Comparison of ENCODE assay signal across 19 mouse cellular contexts in the genomic region with DNA sequence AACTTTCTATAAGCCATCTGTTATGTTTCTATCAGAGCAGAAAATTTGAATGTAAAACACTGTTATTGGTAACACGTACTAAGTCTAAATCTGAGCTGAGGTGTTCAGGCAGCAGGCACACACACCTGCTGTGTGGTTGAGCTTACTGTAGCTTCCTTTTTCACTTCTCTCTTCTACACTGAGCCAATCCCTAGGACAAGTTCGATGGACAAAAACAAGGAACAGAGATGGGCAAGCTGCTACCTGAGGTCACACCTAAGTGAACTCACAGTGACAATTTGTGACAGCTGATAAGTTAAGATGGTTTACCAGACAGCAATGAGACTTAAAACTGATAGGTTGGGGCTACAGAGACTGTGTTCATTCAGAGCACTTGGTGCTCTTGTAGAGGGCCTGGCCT.
"Had no signal": no experiment of that assay in that cellular context is flagged by ENCODE, and none has a peak within 500 bp of the region (broad histone marks: within the 10 kb centered on the region; RNA-seq: fewer than 3 reads in every experiment).

No protein-coding gene starts in this region.

- H3K27me3 ChIP-seq: limb, embryonic 12.5 days; limb, embryonic 15.5 days; liver, embryonic 15.5 days; lung, embryonic 15.5 days; neural tube, embryonic 13.5 days; stomach, embryonic 15.5 days had no signal

- H3K9me3 ChIP-seq: limb, embryonic 12.5 days; limb, embryonic 15.5 days; liver, embryonic 15.5 days; lung, embryonic 15.5 days; neural tube, embryonic 13.5 days; stomach, embryonic 15.5 days had no signal

- H3K36me3 ChIP-seq: limb, embryonic 12.5 days; limb, embryonic 15.5 days; liver, embryonic 15.5 days; lung, embryonic 15.5 days; stomach, embryonic 15.5 days had no signal

- H3K4me2 ChIP-seq: limb, embryonic 12.5 days; limb, embryonic 15.5 days; liver, embryonic 11.5 days; liver, embryonic 15.5 days; lung, embryonic 15.5 days; neural tube, embryonic 13.5 days; stomach, embryonic 15.5 days had no signal

- H3K4me1 ChIP-seq: limb, embryonic 15.5 days; stomach, embryonic 15.5 days had no signal

- H3K4me3 ChIP-seq: layer of hippocampus, adult 2 months; limb, embryonic 12.5 days; limb, embryonic 15.5 days; liver, embryonic 15.5 days; lung, embryonic 15.5 days; neural tube, embryonic 13.5 days; stomach, embryonic 15.5 days had no signal

- H3K9ac ChIP-seq: limb, embryonic 12.5 days; limb, embryonic 15.5 days; liver, embryonic 15.5 days; lung, embryonic 15.5 days; neural tube, embryonic 13.5 days; stomach, embryonic 15.5 days had no signal

- ATAC-seq: intestine, postnatal 0 days had no signal

- DNase-seq: kidney, adult 2 months; kidney, postnatal 25 days; layer of hippocampus, adult 9-11 months; left cerebral cortex, postnatal 4 days; lung, adult 18-20 months; lung, postnatal 14 days; midbrain, embryonic 14.5 days; thymus, postnatal 25 days had no signal

- H3K27ac ChIP-seq: kidney, postnatal 0 days; layer of hippocampus, adult 2 months; limb, embryonic 12.5 days; limb, embryonic 15.5 days; liver, embryonic 15.5 days; lung, embryonic 15.5 days; macrophage; neural tube, embryonic 13.5 days; stomach, embryonic 15.5 days had no signal
